Mouse (Mus musculus) left cerebral cortex, postnatal 14 days (tissue): ENCODE results near the gene Rbfox2. TPM values are rescaled to one million over a fixed set of nuclear protein-coding genes. Genes with fewer than 3 reads are reported as not detected.

Experiments used
- DNase-seq, 2 experiments: peaks; one replicate each; pipeline ENCODE4 v3.0.0; 2021 to 2022; ENCODE audit warnings: low spot score in 2 of 2, mixed read lengths in 1 of 2
- intact Hi-C: fragments of 180-260 bp; cut with DNase I; formaldehyde crosslinking; loops from one replicate; pipeline ENCODE4 v1.15.1; 2025
- total RNA-seq, 2 experiments: library from RNA; stranded (reverse); gene quantifications; 2 replicates each; pipeline ENCODE4 v1.2.3; 2021

Rbfox2 gene
- total RNA-seq, 2 experiments from 2014 or later, result 237 to 248 TPM

DNA sequence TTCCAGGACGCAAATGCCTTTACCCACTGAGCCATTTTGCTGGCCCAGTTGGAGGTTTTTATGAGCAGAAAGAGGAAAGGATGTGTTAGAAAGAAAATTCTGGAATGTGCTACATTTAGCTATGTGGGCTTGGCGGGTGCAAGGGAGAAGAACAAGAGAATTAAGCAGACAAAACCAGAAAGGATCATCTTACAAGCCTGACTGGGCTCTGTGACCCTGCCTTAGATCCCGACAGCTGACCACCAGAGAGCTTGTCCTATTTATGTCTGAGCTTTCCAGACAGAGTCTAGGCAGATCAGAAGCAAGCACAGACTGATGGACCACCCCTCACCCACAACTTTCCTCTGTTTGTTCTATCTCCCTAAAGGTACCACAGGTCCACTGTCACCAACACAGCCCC, 275.5 kb downstream of the Rbfox2 start:
- intact Hi-C loops, result no loop called here
- DNase-seq, result no peak

DNA sequence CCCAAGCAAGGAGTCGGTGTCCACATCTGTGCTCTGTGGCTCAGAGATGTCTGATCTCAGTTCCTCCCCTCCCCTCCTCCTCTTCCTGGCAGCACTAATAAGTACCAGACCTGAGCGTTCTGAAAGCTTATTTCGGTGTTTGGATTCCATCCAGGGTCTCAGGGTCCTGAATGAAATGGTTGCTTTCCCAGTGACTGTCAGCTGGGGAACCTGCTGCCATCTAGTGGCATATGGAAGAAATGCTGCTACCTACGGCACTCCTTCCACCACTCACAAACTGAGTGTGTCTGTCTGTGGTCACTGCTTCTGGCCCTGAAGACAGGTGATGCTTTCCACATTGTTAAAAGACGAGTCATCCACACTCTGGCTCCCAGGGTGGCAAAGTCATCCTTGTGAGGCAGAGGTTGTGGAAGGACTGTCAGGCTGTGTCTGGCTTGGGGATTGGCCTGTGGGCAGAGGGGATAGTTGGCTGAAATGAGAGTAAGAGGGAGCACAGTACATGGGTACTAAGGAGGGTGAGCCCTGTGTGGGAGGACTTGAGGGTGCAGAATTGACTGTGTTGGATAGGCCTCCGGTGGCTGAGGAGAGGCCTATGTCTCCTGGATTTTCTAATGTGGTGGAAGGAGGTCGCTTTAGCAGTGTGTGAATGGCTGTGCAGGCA, 277.3 kb downstream of the Rbfox2 start:
- peak; percentile 65 to 77 for DNase-seq
- intact Hi-C loops, result no loop called here

Other genes with a start within 250 kb of the Rbfox2 start
- under 1 TPM; 0.48 to 0.68 TPM for gene Apol7a, start 92.1 kb upstream of the Rbfox2 start, total RNA-seq
- gene Apol9a, start 104.1 kb upstream of the Rbfox2 start, total RNA-seq, result under 1 TPM in 1 of 2 experiments, not detected in 1; 0.23 TPM
- under 1 TPM in 1 of 2 experiments, not detected in 1; 0.33 TPM for gene Apol7b, start 140.5 kb upstream of the Rbfox2 start, total RNA-seq
- gene Apol10a, start 170.0 kb upstream of the Rbfox2 start, total RNA-seq, result not detected
- not detected for gene Apol11a, start 201.3 kb upstream of the Rbfox2 start, total RNA-seq
- not detected for gene Apol7c, start 226.3 kb upstream of the Rbfox2 start, total RNA-seq